Mouse (Mus musculus): ENCODE measurements around the gene Tprgl.

DNA sequence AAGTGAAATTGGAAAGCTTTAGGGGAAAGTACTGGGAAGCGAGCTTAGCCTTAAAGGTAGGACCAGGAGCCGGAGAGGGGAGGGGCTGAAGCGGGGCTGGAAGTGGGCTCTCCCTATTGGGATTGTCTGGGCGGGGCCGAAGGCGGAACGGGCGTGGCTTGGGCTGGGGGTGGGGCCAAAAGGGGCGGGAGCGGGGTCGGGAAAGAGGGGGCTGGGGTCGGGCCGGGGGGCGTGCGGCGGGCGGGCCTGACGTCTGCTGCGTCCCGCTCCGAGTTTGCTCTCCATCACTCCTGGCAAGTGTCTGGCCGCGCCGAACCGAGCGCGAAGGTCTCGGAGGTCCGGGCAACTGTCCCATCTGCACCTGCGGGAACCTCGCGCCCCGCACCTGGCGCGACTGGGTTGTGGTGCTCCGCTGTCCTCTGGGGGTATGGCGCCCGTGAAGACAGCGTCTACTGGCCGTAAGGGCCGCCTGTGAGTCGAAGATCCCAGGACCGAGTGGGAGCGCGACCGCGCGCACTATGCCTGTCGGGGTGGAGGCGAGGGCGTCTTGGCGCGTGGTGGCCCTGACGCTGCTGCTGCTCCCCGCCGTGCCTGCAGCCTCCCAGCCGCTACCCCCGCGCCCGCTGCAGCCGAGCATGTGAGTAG, 10.2 kb upstream of the Tprgl start, which contains the start of gene Megf6:
- TF ChIP-seq POLR2A (IDR thresholded peaks at IDR 0.05; ENCODE audit: borderline replicate concordance, control insufficient read depth, low read depth, low read length), result no peak
- TF ChIP-seq CTCF (IDR thresholded peaks at IDR 0.05; ENCODE audit: control insufficient read depth, insufficient read depth, low read length), result no peak
